Mouse (Mus musculus): Measurements from ENCODE around the gene Ddx46.
"Not testable (repeated sequence)": the region's sequence is repeated elsewhere in the genome, so short reads cannot be mapped to it uniquely, and the experiment has no call there.

The Ddx46 gene

DNA sequence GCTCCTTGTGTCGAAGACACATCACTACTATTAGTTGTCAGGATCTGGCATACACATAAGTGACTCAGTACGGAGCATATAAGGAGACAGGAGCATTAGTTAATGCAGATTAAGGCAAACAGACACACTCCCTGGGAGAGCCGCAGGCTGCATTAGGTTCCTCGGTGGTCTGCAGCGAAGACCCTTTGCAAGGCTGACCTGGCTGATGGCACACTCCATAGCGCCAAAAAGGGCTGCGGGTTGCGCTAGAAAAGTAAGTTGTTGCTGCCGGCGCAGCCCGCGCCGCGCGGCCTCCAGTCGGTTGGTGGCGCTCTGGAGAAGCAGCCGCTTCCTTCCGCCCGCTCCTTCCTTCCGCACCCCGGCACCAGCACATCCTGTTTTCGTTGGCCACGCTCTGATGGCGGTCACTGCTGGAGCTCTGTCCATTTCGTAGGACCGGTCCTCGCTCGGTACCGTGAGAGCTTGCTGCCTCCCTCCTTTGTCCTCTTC, at the start of gene Ddx46:
Gene Ddx46 (plus strand): TSS at position 389 of the 489 bp plus-strand sequence.
- DNase-seq (ENCODE audit: low read depth, low spot score), result peak; percentile 80

DNA sequence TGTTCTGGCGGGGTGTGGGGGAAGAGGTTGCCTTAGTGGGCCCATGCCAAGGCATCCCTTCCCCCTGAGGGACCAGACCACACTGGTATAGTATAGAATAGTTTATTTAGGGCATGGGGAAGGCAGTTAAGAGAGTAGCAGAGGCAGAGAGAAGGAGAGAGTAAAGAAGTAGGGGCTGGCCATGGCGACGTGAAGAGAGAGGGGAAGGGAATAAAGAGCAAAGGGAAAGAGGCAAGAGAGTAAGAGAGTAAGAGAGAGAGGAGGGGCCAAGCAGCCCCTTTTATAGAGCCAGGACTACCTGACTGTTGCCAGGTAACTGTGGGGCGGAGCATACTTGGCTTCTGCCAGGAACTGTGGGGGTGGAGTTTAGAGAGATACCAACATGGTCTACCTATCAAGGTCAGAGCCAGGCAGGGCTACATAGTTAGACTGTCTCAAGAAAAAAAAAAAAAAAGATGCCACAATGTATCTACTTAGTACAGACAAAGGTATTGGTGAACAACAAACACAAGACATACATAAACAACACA, 42.8 kb upstream of the Ddx46 start:
- no peak for DNase-seq (ENCODE audit: low read depth, low spot score)

DNA sequence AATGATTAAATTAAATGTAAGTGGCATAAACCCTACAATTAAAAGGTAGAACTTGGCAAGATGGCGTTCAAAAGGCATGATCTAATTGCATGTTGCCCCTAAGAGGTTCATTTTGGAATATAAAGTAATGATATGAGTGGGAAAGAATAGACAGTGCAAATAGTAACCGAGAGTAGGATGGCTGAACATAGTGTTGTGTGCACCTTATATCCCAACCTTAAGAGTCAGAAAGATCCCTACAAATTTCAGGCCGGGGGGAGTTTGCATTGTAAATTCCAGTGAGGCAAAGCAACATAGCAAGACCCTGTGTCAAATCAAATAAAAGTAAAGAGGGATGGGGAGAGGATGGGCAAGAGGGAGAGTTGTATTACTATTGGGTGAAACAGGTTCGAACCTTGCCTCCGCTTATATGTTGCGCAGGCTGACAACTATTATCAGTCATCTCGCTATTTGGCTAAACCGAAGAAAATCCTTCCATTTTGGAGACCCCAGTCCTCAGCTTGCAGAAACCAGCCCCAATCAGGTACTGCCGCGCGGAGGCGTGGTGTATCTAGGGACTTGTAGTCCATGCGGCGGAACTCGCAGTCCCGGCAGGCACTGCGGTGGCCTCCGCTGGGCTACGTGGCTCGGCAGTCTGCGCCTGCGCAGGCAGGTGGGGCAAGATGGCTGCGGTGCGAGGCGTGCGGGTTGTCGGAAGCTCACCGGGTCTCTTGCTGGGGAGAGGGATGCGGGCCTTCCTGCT, 42.1 kb upstream of the Ddx46 start:
- peak; percentile 91 for DNase-seq (ENCODE audit: low read depth, low spot score)

DNA sequence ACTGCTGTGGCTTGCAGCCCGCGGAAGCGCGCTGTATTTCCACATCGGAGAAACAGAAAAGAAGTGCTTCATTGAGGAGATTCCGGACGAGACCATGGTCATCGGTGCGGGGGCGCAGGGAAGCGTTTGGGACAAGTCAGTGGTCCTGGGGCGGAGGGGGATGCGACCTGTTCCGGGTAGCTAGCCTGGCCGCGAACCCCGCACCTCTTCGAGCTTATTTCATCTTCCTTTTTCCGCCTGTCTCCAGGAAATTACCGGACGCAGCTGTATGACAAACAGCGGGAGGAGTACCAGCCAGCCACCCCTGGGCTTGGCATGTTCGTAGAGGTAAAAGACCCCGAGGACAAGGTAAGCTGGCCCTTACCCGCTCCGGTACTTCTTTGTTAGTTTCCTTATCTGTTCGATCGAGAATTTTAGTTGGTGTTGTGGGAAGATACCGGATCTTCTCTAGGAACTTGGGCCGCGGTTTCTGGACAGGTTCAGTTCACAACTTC, 41.5 kb upstream of the Ddx46 start:
- no peak for DNase-seq (ENCODE audit: low read depth, low spot score)

DNA sequence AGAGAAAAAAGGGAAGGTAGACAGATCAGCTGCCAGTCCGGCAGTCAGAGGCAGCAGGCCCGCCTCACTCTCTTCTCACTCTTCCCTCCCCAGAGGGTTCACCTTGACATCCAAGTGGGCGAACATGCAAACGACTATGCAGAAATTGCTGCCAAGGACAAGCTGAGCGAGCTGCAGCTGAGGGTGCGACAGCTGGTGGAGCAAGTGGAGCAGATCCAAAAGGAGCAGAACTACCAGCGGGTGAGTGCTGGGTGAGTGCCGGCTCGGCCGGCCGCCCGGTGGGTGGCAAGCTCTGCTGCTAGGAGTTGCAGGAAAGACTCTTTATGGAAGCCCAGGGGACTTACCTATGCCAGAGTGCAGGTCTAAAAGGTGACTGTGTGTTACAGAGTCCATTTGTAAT, 39.5 kb upstream of the Ddx46 start:
- DNase-seq (ENCODE audit: low read depth, low spot score), result no peak

DNA sequence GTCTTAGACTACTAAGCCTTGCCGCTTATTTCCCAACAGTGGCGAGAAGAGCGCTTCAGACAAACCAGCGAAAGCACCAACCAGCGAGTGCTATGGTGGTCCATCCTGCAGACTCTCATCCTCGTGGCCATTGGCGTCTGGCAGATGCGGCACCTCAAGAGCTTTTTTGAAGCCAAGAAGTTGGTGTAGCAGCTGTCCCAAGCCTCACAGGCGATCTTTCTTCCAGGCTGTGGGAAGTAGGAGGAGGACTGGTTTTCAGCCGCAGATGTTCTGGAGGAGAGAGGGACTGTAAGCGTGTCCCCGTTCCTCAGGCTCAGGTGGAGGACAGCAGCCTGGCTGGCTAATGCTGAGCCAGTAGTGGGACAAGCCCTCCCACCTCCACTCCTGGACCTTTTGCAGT, 38.0 kb upstream of the Ddx46 start:
- DNase-seq (ENCODE audit: low read depth, low spot score), result no peak

DNA sequence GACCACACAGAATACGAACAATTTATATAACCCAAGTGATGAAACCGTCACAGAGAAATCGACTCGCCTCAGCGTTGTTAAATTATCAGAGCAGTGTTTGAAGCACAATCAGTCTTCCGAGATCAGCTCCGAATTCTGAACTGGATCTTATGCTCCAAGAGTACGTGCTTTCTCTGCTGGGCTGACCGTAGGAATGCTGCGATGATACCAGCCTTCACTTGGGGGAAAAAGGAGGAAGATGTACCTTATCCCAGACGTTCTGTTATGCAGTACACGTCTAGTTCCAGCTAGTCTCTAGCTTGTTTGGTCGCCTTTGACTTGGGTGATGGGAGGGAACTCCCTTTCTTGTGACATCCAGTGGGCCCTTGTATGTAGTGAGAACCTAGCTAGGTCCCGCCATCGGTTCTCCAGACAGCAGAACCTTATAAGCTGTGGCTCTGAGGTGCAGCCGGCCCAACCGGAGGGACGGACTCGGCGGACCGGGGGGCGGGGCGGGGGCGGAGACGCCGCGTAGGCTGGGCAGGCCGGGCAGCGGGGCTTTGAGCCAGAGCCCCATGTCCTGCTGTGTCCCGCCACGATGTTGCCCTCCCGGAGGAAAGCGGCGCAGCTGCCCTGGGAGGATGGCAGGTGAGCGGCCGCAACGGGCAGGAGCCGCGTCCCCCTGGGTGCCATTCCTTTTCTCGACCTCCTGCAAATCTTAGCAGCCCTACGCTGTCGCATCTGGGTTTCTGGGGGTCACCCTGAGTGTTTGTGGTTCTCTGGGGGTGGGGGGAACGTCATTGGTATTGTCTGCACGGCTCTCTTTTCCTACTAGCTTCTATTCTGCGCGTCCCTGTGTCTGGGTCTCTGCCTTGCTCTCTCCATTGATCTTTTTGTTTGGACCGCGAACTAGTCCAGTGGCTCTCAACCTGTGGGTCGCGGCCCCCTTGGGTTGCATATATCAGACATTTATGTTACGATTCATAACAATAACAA, 35.0 kb upstream of the Ddx46 start, which contains the start of gene B4galt7:
Gene B4galt7 (plus strand): TSS at position 331 of the 975 bp plus-strand sequence.
- peak; percentile 60 for DNase-seq (ENCODE audit: low read depth, low spot score)

DNA sequence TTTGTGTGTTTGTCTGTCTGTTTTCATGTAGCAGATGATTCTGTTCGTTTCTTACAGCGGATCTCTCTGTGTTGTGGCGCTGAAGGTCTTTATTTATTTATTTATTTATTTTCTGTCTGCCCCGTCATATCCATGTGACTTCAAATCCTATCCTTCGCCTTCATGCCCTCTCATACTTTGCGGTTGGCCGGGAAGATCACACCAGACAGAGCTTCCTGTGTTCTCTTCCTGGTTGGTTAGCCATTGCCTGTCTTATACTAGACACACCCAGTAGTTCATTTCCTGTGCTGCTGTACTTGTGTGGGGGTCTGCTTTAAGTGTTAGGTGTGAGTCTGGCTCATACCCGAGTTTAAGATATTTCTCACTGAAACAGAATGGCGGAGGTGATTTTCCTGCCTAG, 34.2 kb upstream of the Ddx46 start:
- no peak for DNase-seq (ENCODE audit: low read depth, low spot score)

DNA sequence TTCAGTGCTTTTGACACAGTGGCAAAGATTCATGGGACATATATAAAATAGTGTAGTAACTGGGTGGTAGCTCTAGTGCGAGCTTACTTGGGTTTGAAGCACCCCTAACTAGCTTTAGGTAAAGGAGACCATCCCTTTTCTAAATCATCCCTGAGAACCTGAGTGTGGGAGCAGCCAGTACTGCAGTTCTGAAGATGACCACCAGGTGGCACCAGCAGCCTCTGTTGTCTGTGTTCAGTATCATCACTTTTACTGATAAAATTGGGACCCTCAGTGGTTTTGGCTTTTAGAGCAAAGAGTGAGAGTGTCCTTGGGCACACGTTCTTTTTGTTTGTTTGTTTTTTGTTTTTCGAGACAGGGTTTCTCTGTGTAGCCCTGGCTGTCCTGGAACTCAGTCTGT, 33.2 kb upstream of the Ddx46 start:
- DNase-seq (ENCODE audit: low read depth, low spot score), result peak; percentile 61

DNA sequence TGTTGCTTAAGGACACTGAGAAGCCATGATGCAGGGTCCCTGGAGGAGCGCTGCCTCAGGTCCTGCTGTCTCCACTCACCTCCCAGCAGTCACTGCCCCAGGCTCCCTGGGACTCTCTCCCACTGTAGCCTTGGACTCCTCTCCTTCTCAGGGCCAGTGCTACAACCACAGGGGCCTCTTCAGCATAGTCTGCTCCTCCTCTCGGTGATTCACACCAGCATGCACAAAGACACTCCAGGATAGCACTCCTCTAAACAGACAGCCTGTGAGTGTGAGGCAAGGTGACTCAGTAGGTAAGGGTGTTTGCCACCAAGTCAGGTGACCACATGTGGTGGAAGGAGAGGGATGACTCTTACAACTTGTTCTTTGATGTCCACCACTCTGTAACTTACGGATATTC, 30.2 kb upstream of the Ddx46 start:
- no peak for DNase-seq (ENCODE audit: low read depth, low spot score)

DNA sequence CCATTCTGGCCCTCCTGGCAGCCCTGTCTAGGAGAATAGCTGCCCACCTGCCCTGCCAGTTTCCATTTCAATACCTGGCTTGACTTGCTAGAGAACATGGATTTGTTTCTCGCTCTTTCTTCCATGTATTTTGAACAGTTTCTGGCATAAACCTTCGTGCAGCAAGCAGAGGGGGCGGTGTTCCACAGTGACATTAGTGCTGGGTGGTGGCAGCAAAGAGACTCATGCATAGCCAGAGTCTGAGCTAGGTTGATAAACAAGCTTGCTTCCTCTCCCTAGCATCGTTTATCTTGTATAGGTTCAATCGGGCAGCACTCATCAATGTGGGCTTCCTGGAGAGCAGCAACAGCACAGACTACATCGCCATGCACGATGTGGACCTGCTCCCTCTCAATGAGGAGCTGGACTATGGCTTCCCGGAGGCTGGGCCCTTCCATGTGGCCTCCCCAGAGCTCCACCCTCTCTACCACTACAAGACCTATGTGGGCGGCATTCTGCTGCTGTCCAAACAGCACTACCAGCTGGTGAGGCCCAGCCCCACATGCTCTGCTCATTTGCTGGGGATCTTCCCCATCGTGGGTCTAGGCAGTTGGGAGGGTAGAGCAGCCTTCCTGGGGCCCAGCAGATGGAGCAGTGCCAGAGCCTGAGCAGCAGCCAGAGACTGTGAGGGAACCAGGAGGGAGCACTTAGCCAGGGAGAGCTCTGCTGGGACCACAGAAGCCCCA, 27.8 kb upstream of the Ddx46 start:
- DNase-seq (ENCODE audit: low read depth, low spot score), result no peak

DNA sequence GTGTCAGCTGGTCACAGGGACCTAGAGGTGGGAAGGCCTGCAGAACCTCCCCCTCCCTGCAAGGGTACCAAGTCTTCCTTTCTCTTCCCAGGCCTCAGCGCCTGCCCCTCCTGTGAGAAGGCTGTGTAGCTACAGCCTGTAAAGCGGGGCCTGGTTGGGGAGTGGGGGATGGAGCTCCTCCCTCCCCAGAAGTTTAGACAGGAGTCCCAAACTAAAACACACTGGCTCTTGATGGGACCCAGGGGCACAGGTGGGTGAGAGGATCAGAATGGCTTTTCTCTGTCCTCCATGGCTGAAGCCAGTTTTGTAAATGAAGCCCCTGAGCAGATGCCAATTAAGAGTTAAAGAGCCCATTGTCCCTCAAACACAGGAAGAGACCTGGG, 27.2 kb upstream of the Ddx46 start:
- DNase-seq (ENCODE audit: low read depth, low spot score), result no peak

DNA sequence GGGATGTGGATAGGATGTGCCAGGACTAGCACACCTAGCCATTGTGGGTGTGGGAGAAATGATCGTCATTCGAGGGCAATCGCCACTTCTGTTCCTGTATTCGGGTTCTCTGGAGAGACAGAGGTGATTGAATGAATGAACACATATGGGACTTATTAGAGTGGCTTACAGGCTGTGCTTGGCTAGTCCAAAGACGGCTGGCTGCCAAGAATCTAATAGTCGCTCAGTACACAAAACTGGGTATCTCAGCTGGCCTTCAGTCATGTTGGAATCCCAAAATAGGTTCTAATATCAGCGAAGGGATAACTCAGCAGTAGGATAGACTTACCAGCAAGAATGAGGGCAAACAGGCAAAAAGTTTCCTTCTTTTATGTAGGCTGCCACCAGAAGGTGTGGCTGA, 22.8 kb upstream of the Ddx46 start:
- no peak for DNase-seq (ENCODE audit: low read depth, low spot score)

DNA sequence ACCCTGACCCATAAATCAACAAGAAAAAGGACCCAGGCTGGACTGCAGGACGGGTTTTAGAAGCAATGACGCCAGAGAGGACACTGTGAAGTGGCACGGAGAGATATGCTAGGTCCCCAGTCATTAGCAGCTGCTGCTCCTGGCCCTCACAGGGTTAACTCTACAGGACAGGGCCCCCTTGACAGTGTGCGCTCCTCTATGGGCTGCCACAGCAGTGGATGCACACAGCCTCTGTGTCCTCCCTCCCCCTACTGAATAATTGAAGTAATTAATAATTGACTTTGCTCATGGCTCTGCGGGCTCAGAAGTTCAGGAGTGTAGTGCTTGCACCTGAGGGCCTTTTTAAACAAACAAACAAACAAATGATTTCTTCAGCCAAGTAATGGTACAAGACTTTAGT, 21.4 kb upstream of the Ddx46 start:
- no peak for DNase-seq (ENCODE audit: low read depth, low spot score)

DNA sequence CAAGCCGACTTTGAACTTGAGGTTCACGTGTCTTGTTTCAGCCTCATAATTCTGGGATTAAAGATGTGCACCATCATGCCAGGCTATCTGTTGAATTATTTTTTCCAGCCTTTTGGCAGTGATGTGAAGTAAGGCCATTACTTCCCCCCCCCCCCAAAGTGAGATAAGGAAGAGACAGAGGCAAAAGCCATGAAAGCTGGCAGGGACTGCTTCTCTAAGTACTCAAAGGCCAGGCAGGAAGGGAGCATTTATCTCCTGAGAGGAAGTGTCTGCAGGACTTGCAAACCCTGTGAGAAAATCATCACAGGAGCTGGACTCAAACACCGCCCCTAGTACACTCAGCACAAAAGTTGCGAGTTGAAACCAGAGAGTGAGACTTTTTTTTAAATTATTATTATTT, 15.5 kb upstream of the Ddx46 start:
- DNase-seq (ENCODE audit: low read depth, low spot score), result no peak

DNA sequence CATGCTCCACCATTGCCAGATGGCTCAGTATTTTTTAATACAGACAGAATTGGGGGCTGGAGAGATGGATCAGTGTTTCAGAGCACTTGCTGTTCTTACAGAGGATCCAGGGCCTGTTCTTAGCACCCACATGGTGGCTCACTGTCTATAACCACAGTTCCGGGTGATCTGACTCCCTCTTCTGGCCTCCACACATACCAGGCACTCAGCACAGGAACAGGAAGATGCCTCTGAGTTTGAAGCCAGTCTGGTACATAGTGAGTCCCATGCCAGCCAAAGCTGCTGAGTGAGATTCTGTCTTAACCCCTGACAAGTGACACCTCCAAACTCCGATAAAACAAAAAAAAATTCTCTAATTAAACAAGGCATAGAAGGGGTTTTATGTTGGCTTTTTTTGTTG, 14.6 kb upstream of the Ddx46 start:
- DNase-seq (ENCODE audit: low read depth, low spot score), result no peak

DNA sequence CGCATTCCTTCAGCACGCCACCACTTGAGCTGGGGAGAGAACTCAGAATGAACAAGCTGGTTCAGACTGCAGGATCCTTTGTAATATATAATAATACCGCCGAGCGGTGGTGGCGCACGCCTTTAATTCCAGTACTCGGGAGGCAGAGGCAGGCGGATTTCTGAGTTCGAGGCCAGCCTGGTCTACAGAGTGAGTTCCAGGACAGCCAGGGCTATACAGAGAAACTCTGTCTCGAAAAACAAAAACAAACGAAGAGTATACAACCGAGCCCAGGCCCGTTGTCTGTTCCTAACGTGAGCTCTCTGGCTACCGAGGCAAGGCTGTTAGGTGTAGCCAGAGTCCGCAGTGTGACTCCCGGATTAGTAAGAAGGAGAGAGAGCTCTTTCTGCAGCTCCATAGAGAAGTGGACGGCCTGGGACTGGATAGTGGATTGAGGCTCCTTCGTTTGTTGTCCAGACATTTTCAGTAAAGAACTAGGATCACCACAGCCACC, 12.6 kb upstream of the Ddx46 start:
- DNase-seq (ENCODE audit: low read depth, low spot score), result not testable (repeated sequence)

DNA sequence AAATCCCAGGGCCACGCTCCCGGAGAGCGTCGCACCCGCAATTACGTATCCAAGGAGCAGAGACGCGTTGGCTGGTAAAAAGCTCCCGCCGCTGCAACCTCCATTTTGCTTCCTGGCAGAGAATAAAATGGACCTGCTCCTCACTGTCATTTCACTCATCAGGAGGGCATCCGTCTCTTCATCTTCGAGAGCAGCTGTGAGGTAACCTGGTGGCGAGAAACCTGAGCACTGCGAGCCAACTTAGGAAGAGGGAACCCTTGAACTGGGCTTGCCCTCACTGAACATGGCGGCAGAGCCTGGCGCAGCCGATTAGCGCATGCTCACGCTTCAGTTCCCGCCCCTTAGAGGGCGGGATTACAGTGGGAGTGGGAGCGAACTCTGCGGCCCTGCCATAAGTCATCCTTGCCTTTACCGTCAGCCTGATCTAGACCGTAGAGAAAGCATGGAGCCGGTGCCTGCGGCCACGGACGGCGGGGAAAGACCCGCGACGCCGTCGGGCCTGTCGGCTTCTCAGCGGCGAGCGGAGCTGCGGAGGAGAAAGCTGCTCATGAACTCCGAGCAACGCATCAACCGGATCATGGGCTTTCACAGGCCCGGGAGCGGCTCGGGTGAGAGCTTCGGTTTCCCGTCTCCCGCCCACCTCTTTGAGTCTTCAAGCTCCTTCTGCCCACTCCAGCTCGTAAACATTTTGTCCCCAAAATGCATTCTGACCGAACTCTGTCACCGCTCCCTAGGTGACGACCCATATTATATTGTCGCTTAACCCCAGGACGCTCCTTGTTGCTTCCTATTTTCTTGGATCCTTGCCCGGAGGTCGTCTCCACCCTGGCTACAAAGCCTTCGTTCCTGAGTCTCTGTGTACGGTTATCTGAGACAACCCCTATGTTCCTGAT, 11.9 kb upstream of the Ddx46 start, which contains the start of gene Caml:
Gene Caml (plus strand): TSS at position 357 of the 893 bp plus-strand sequence.
- peak; percentile 87 for DNase-seq (ENCODE audit: low read depth, low spot score)

DNA sequence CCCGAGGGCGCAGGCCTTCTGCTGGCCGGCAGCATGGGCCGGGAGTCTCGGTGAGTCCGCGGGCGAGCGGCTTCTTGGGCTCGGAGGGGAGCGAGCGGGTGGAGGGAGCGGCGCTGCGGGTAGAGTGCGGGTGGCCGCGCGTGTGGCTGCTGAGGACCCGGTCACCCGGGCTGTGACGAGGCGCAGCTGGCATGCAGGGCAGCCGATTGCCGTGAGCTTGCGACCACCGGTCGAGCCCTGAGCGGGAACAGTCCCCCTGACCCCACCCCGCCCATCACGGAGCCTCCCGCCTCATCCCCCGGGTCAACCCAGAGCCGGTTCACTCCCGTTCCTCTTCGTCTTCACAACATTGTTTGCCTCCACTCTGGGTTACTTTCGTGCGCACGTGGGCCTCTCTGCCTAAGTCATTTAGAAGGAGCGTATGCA, 332 bp downstream of the Ddx46 start:
- no peak for DNase-seq (ENCODE audit: low read depth, low spot score)
